Mouse (Mus musculus): ENCODE data around the gene Thra.

DNA sequence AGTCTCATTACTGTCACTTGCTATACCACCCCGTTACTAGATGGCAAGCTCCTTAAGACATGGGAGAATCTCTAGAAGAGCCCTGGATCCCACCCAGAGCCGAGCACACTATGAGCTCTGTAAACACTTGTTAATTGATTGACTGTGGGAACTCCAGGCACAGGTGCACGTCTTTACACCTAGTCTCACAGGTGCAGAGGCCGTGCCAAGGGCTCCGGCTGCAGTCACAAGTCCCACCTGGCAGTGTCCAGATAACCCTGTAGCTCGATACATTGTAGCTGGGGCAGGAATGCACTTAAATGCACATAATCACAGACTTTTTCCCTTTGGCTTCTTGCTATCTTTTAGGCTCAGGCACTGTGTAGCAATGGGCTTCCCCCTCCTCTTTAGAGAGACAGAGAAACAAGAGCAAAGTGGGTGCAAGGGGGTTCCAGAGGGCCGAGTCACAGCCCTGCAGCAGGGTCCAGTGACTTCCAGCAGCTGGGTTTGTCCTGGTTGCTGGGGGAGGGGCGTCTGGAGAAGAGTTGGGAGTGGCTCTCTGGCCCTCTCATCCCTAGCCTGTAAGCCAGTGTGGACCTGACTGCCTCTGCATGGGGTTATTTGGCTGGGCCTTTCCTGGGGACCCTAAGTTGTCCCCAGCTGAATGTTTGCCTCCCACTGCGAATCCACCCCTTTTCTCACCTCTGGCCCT is 3.4 kb downstream of the Thra start:
- TF ChIP-seq CTCF (IDR thresholded peaks at IDR 0.05; ENCODE audit: low read depth) (no peak), EP300 (IDR thresholded peaks at IDR 0.05; ENCODE audit: low read depth) (no peak)

All from liver, postnatal 0 days (tissue).